Mouse (Mus musculus) hindbrain, embryonic 16.5 days (tissue): ENCODE measurements around the gene Nkx2-5. TPM values are rescaled to one million over a fixed set of nuclear protein-coding genes. Genes with fewer than 3 reads are reported as not detected.

Source experiments
- ATAC-seq: fragments of 200-750 bp; cut with Nextera tagmentation; 2 replicates; pipeline ENCODE4 v1.8.0; 2017; ENCODE audit warnings: moderate TSS enrichment, moderate library complexity
- H3K27ac ChIP-seq: fragments of 300-500 bp; sonication (generic); 2 replicates; pipeline ENCODE4 v1.5.1; 2014; ENCODE audit warnings: low read depth, mild to moderate bottlenecking, control low read depth, low read length, moderate library complexity
- H3K27me3 ChIP-seq: fragments of 300-500 bp; sonication (generic); replicated peaks from 2 replicates; pipeline ENCODE4 v1.6.1; 2014; ENCODE audit warnings: low read length; ENCODE audit not compliant: control insufficient read depth, insufficient read depth
- H3K36me3 ChIP-seq: fragments of 300-500 bp; sonication (generic); 2 replicates; pipeline ENCODE4 v1.6.1; 2014; ENCODE audit warnings: mild to moderate bottlenecking, low read length, moderate library complexity, mixed read lengths; ENCODE audit not compliant: control insufficient read depth, insufficient read depth
- H3K4me1 ChIP-seq: fragments of 300-500 bp; sonication (generic); 2 replicates; pipeline ENCODE4 v1.6.1; 2014; ENCODE audit warnings: low read depth, low read length; ENCODE audit not compliant: control insufficient read depth, insufficient read depth
- H3K4me2 ChIP-seq: fragments of 300-500 bp; sonication (generic); 2 replicates; pipeline ENCODE4 v1.6.1; 2014; ENCODE audit warnings: mild to moderate bottlenecking, low read length, control low read depth, moderate library complexity
- H3K4me3 ChIP-seq: fragments of 300-500 bp; sonication (generic); 2 replicates; pipeline ENCODE4 v1.5.1; 2014; ENCODE audit warnings: mild to moderate bottlenecking, low read length, control low read depth, moderate library complexity
- H3K9ac ChIP-seq: fragments of 300-500 bp; sonication (generic); 2 replicates; pipeline ENCODE4 v1.6.1; 2014; ENCODE audit warnings: low read depth, mild to moderate bottlenecking, control low read depth, low read length, moderate library complexity
- H3K9me3 ChIP-seq: fragments of 300-500 bp; sonication (generic); 2 replicates; pipeline ENCODE4 v1.6.1; 2014; ENCODE audit warnings: mild to moderate bottlenecking, low read length, moderate library complexity; ENCODE audit not compliant: control insufficient read depth
- WGBS: fragments of 180-500 bp; shearing (Covaris S2); extraction: QIAGEN DNeasy Blood & Tissue Kit; methylation state at CpG from one replicate; pipeline ENCODE4 v1.1.7; 2014; 5-methylcytosine and 5-hydroxymethylcytosine counted together
- polyA plus RNA-seq: library from polyadenylated mRNA; unstranded; fragments of >200 nt; fragmentation: Nextera tagmentation; extraction: Ambion mirVana; gene quantifications from 2 replicates; pipeline ENCODE4 v1.2.1, GENCODE M21; 2015

The Nkx2-5 gene
- polyA plus RNA-seq, 1 experiment from 2014 or later, result not detected

DNA sequence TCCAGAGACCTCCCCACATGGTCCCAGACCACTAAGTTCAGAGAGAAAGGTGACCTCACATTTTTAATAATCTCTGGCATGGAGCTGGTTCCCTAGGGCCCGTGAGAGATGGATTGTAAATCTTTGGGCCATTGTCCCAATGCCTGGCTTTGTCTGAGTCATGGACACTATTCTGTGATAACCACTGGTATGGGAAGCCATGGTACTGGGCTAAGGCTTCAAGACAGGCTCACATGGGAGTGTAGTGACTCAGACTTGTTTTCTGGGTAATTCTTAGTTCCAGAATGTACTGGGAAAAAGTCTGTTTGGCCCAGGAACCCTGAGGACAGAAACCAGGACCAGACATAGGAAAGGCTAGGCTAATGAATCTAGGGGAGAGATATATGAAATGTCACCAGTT lies 37.9 kb upstream of the Nkx2-5 start:
- 61% methylated on average over 1 of the region's 1 CpGs for WGBS
- peaks cover 3% of the 10 kb centered on the region; the same call in 1 of the 2 replicates for H3K27me3 ChIP-seq
- no peak overlapping the region for H3K9ac ChIP-seq
- H3K4me2 ChIP-seq, result no peak overlapping the region
- no peak for ATAC-seq
- H3K4me1 ChIP-seq, result peaks cover 13% of the 10 kb centered on the region
- H3K4me3 ChIP-seq, result no peak overlapping the region
- no peaks in the 10 kb centered on the region for H3K36me3 ChIP-seq
- 0 out of 2 replicates have a peak, but pooled peaks cover 3% of the 10 kb centered on the region for H3K9me3 ChIP-seq
- no peak overlapping the region for H3K27ac ChIP-seq

GRCm38 (mm10) chr17:26879235-26879634 lies 34.4 kb upstream of the Nkx2-5 start:
- Histone ChIP-seq H3K27me3 (no peaks in the 10 kb centered on the region), H3K4me2 (no peak overlapping the region), H3K4me1 (no peaks in the 10 kb centered on the region), H3K36me3 (no peaks in the 10 kb centered on the region), H3K9me3 (0 out of 2 replicates have a peak, but pooled peaks cover 3% of the 10 kb centered on the region), H3K4me3 (no peak overlapping the region), H3K27ac (no peak overlapping the region), H3K9ac (no peak overlapping the region)
- 89% methylated on average over 6 of the region's 6 CpGs for WGBS
- no peak for ATAC-seq

GRCm38 (mm10) chr17:26877927-26878326 lies 33.1 kb upstream of the Nkx2-5 start:
- Histone ChIP-seq H3K4me3 (no peak overlapping the region), H3K4me2 (no peak overlapping the region), H3K4me1 (no peaks in the 10 kb centered on the region), H3K36me3 (no peaks in the 10 kb centered on the region), H3K9ac (no peak overlapping the region), H3K27me3 (no peaks in the 10 kb centered on the region), H3K9me3 (0 out of 2 replicates have a peak, but pooled peaks cover 3% of the 10 kb centered on the region), H3K27ac (no peak overlapping the region)
- 85% methylated on average over 7 of the region's 7 CpGs for WGBS
- no peak for ATAC-seq

- no peak overlapping the region for H3K27ac ChIP-seq
- WGBS, result 67% methylated on average over 11 of the region's 11 CpGs
Observed at GRCm38 (mm10) chr17:26874542-26874941, 29.7 kb upstream of the Nkx2-5 start.

GRCm38 (mm10) chr17:26873502-26873901 lies 28.7 kb upstream of the Nkx2-5 start:
- Histone ChIP-seq H3K36me3 (no peaks in the 10 kb centered on the region), H3K27me3 (no peaks in the 10 kb centered on the region), H3K27ac (no peak overlapping the region), H3K4me1 (no peaks in the 10 kb centered on the region), H3K9me3 (0 out of 2 replicates have a peak, but pooled peaks cover under 1% of the 10 kb centered on the region), H3K4me2 (no peak overlapping the region), H3K4me3 (no peak overlapping the region), H3K9ac (no peak overlapping the region)
- ATAC-seq, result no peak
- WGBS, result 78% methylated on average over 8 of the region's 8 CpGs

More at GRCm38 (mm10) chr17:26874542-26874941, 29.7 kb upstream of the Nkx2-5 start:
- Histone ChIP-seq H3K27me3 (no peaks in the 10 kb centered on the region), H3K9me3 (0 out of 2 replicates have a peak, but pooled peaks cover 3% of the 10 kb centered on the region), H3K4me1 (no peaks in the 10 kb centered on the region), H3K4me2 (no peak overlapping the region), H3K36me3 (no peaks in the 10 kb centered on the region), H3K9ac (no peak overlapping the region), H3K4me3 (no peak overlapping the region)
- ATAC-seq, result no peak

DNA sequence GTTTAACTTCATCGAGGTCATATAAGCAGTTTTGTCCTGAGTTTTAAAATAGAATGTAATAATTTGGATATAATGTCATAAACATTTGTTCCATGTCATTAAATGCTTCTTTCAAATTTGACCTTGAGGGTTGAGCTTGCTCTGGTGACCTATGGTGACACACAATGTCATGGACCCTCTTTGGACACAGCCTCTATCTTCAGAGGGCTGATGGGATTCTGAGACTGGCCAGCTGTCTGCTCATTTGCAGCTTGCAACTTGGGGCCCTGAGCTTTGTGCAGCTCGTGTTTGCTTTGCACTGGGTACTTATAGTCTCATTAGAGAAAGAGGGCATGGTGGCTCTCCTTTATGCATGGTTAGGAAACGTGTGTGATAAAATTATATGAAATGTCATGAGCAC lies 28.1 kb upstream of the Nkx2-5 start:
- Histone ChIP-seq H3K27me3 (no peaks in the 10 kb centered on the region), H3K36me3 (no peaks in the 10 kb centered on the region), H3K9me3 (no peaks in the 10 kb centered on the region), H3K4me2 (no peak overlapping the region), H3K4me1 (no peaks in the 10 kb centered on the region), H3K9ac (no peak overlapping the region), H3K27ac (no peak overlapping the region), H3K4me3 (no peak overlapping the region)
- ATAC-seq, result no peak
- WGBS, result 73% methylated on average over 3 of the region's 3 CpGs

DNA sequence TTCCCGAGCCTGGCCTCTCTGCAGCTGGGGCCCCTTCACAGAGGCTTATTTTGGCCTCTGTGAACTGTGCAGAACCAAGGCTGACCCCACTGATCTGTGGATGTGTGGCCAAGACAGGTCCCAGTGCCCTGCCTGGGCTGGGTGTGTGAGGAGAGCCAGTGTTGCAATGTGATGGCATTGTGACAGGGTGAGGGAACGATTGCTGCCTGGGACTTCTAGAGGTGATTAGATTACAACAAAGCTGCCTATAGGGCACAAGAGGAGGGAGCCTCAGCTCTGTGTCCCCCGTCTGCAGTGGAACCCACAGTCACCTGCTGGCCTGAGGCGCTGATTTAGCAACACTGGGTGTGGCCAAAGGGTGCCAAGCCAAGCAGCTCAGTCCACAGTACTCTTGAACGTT lies 23.9 kb upstream of the Nkx2-5 start:
- ATAC-seq, result no peak
- Histone ChIP-seq H3K4me2 (no peak overlapping the region), H3K36me3 (no peaks in the 10 kb centered on the region), H3K4me1 (no peaks in the 10 kb centered on the region), H3K27ac (no peak overlapping the region), H3K9me3 (no peaks in the 10 kb centered on the region), H3K9ac (no peak overlapping the region), H3K27me3 (no peaks in the 10 kb centered on the region; the same call in 1 of the 2 replicates), H3K4me3 (no peak overlapping the region)
- WGBS, result 46% methylated on average over 5 of the region's 5 CpGs

GRCm38 (mm10) chr17:26865156-26865555 lies 20.3 kb upstream of the Nkx2-5 start:
- 65% methylated on average over 6 of the region's 6 CpGs for WGBS
- Histone ChIP-seq H3K4me1 (no peaks in the 10 kb centered on the region), H3K36me3 (no peaks in the 10 kb centered on the region), H3K27me3 (no peaks in the 10 kb centered on the region; the same call in 1 of the 2 replicates), H3K4me2 (no peak overlapping the region), H3K9me3 (peaks cover 3% of the 10 kb centered on the region), H3K4me3 (no peak overlapping the region), H3K9ac (no peak overlapping the region), H3K27ac (no peak overlapping the region)
- no peak for ATAC-seq

DNA sequence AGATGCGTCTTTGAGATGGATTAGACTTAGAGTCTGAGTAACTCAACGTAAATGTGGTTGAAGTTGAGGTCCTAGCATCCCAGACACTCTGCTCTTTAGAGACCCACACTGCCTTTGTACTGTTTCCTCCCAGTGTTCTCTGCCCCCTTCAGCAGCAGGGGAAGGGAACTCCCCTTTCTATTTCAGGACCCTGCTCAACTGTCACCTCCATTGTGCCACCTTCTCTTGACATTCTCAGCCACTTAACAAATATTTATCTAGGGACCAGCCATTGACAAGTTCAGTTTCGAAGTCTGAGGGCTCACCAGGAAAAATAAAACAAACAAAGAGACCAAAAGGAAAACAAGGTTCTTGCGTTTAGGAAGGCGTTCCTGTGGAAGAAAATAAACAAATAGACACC lies 19.5 kb upstream of the Nkx2-5 start:
- Histone ChIP-seq H3K9ac (no peak overlapping the region), H3K27ac (no peak overlapping the region), H3K9me3 (peaks cover 3% of the 10 kb centered on the region), H3K4me3 (no peak overlapping the region), H3K36me3 (no peaks in the 10 kb centered on the region), H3K27me3 (peaks cover 6% of the 10 kb centered on the region), H3K4me1 (no peaks in the 10 kb centered on the region), H3K4me2 (no peak overlapping the region)
- WGBS, result 67% methylated on average over 5 of the region's 5 CpGs
- no peak for ATAC-seq

GRCm38 (mm10) chr17:26861793-26862192 lies 17.0 kb upstream of the Nkx2-5 start:
- H3K4me3 ChIP-seq, result no peak overlapping the region
- no peak overlapping the region for H3K27ac ChIP-seq
- WGBS, result 74% methylated on average over 4 of the region's 4 CpGs
- H3K9ac ChIP-seq, result no peak overlapping the region
- no peaks in the 10 kb centered on the region for H3K4me1 ChIP-seq
- peaks cover 3% of the 10 kb centered on the region for H3K9me3 ChIP-seq
- ATAC-seq, result no peak
- no peak overlapping the region for H3K4me2 ChIP-seq
- peaks cover 27% of the 10 kb centered on the region for H3K27me3 ChIP-seq
- no peaks in the 10 kb centered on the region for H3K36me3 ChIP-seq
